Mouse (Mus musculus) neural tube, embryonic 13.5 days (tissue): ENCODE measurements around the gene 4921517D22Rik. TPM values are rescaled to one million over a fixed set of nuclear protein-coding genes. Genes with fewer than 3 reads are reported as not detected.

Experiments
- ATAC-seq: fragments of 200-750 bp; cut with Nextera tagmentation; 2 replicates; pipeline ENCODE4 v1.8.0; 2017; ENCODE audit warnings: low read depth, mild to moderate bottlenecking, moderate TSS enrichment, moderate library complexity
- H3K27ac ChIP-seq: fragments of 300-500 bp; sonication (generic); replicated peaks from 2 replicates; pipeline ENCODE4 v1.5.1; 2015; ENCODE audit warnings: moderate library complexity, mild to moderate bottlenecking, inconsistent platforms
- H3K27me3 ChIP-seq: fragments of 300-500 bp; sonication (generic); 2 replicates; pipeline ENCODE4 v1.6.1; 2015; ENCODE audit warnings: mild to moderate bottlenecking, inconsistent platforms
- H3K36me3 ChIP-seq: fragments of 300-500 bp; sonication (generic); 2 replicates; pipeline ENCODE4 v1.6.1; 2015; ENCODE audit warnings: mild to moderate bottlenecking, inconsistent platforms
- H3K4me1 ChIP-seq: fragments of 300-500 bp; sonication (generic); replicated peaks from 2 replicates; pipeline ENCODE4 v1.6.1; 2015; ENCODE audit warnings: inconsistent platforms
- H3K4me2 ChIP-seq: fragments of 300-500 bp; sonication (generic); 2 replicates; pipeline ENCODE4 v1.6.1; 2015; ENCODE audit warnings: inconsistent platforms, mild to moderate bottlenecking, moderate library complexity
- H3K4me3 ChIP-seq: fragments of 300-500 bp; sonication (generic); 2 replicates; pipeline ENCODE4 v1.5.1; 2015; ENCODE audit warnings: mild to moderate bottlenecking, inconsistent platforms
- H3K9ac ChIP-seq: fragments of 300-500 bp; sonication (generic); 2 replicates; pipeline ENCODE4 v1.6.1; 2015; ENCODE audit warnings: moderate library complexity, mild to moderate bottlenecking, inconsistent platforms
- H3K9me3 ChIP-seq: fragments of 300-500 bp; sonication (generic); 2 replicates; pipeline ENCODE4 v1.6.1; 2016; ENCODE audit warnings: inconsistent platforms
- WGBS: fragments of 180-500 bp; shearing (Covaris S2); methylation state at CpG from one replicate; pipeline ENCODE4 v1.1.7; 2015; 5-methylcytosine and 5-hydroxymethylcytosine counted together
- polyA plus RNA-seq: library from polyadenylated mRNA; unstranded; fragments of >200 nt; fragmentation: Nextera tagmentation; extraction: Ambion mirVana; gene quantifications from 2 replicates; pipeline ENCODE4 v1.2.1, GENCODE M21; 2015

Gene 4921517D22Rik
- polyA plus RNA-seq, 1 experiment from 2014 or later: not detected

- no peaks in the 10 kb centered on the region for H3K27me3 ChIP-seq
- H3K4me3 ChIP-seq: no peak overlapping the region
- no peak overlapping the region for H3K27ac ChIP-seq
- H3K9ac ChIP-seq: no peak overlapping the region
- ATAC-seq: no peak
- peaks cover 18% of the 10 kb centered on the region for H3K36me3 ChIP-seq
- 89% methylated on average over 5 of the region's 5 CpGs for WGBS
- H3K9me3 ChIP-seq: no peaks in the 10 kb centered on the region
- no peak overlapping the region for H3K4me2 ChIP-seq
- peaks cover 41% of the 10 kb centered on the region for H3K4me1 ChIP-seq
Observed at GRCm38 (mm10) chr13:59654465-59654864, 39.4 kb downstream of the 4921517D22Rik start.

- H3K27ac ChIP-seq: peak overlapping the region; percentile 61; the same call in 1 of the 2 replicates
- H3K4me1 ChIP-seq: peaks cover 41% of the 10 kb centered on the region
- H3K9me3 ChIP-seq: no peaks in the 10 kb centered on the region
- ATAC-seq: no peak
- no peak overlapping the region for H3K4me3 ChIP-seq
- H3K36me3 ChIP-seq: peaks cover 21% of the 10 kb centered on the region
- 67% methylated on average over 3 of the region's 3 CpGs for WGBS
- H3K4me2 ChIP-seq: no peak overlapping the region
- H3K9ac ChIP-seq: no peak overlapping the region
- no peaks in the 10 kb centered on the region for H3K27me3 ChIP-seq
Observed at GRCm38 (mm10) chr13:59653136-59653535, 40.8 kb downstream of the 4921517D22Rik start.

GRCm38 (mm10) chr13:59652651-59653050 is 41.3 kb downstream of the 4921517D22Rik start:
- Histone ChIP-seq H3K36me3 (peaks cover 23% of the 10 kb centered on the region), H3K27ac (peak overlapping the region; percentile 61), H3K4me2 (no peak overlapping the region), H3K9me3 (no peaks in the 10 kb centered on the region), H3K9ac (no peak overlapping the region), H3K4me1 (peaks cover 41% of the 10 kb centered on the region), H3K4me3 (no peak overlapping the region), H3K27me3 (no peaks in the 10 kb centered on the region)
- WGBS: 28% methylated on average over 5 of the region's 5 CpGs
- no peak; the same call in 1 of the 2 replicates for ATAC-seq

DNA sequence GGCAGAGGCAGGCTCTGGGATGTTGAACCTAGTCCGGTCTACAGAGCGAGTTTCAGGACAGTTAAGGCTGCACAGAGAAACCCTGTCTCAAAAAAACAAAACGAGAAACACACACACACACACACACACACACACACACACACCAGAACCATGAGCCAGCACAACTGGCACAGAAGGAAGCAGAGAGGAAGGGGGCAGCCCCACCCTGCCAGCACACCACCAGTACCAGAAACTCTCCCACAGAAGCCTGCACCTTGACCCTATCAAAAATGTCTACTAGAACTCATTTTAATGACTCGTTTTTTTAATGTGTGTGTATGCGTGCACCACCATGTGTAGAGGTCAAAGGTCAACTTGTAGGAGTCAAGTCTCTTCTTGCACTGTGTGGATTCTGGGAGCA is 44.1 kb downstream of the 4921517D22Rik start:
- Histone ChIP-seq H3K4me2 (no peak overlapping the region), H3K27me3 (no peaks in the 10 kb centered on the region), H3K9me3 (no peaks in the 10 kb centered on the region), H3K36me3 (peaks cover 48% of the 10 kb centered on the region), H3K4me3 (no peak overlapping the region), H3K9ac (no peak overlapping the region), H3K27ac (no peak overlapping the region), H3K4me1 (peaks cover 28% of the 10 kb centered on the region)
- ATAC-seq: no peak
- 86% methylated on average over 5 of the region's 5 CpGs for WGBS

DNA sequence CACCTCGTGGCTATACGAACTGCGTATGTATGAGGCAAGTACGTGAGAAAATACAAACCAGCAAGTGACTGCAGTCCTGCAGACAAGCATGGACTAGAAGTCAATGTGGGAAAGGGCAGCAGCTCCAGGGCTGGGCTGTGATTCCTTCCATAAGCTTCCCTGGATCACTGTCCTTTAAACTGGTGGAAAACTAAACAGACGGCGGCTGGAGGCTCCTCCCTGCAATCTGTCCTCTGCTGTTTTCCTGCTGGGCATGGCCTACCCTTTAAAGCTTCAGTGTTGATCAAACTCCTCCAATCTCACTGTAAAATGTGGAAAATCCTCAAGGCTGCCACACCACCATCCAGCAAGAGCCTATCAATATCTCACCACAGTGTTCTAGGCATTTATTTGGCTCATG is 45.3 kb downstream of the 4921517D22Rik start:
- Histone ChIP-seq H3K27me3 (no peaks in the 10 kb centered on the region), H3K4me3 (no peak overlapping the region), H3K9ac (no peak overlapping the region), H3K27ac (no peak overlapping the region), H3K4me1 (peaks cover 17% of the 10 kb centered on the region), H3K36me3 (peaks cover 50% of the 10 kb centered on the region), H3K4me2 (no peak overlapping the region), H3K9me3 (no peaks in the 10 kb centered on the region)
- no peak for ATAC-seq
- 89% methylated on average over 6 of the region's 6 CpGs for WGBS

DNA sequence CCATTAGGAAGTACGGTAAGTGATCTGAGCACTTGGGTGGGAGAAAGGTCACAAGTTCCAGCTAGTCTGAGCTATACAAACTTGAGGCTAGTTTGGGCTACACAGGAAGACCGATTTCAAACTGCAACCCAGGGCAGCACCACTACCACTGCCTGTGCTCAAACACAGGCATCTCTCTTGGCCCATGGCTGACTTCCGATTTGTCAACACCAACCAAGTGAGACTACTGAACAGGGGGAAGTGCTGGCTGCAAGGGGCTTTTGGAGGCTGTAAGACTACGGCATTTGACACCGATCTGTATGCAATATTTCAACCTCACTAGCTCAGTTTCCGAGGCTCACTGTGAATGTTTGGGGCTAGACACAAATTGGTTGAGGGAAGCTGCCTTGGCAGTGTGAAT is 46.4 kb downstream of the 4921517D22Rik start:
- Histone ChIP-seq H3K27ac (no peak overlapping the region), H3K4me2 (no peak overlapping the region), H3K4me3 (no peak overlapping the region), H3K4me1 (peaks cover 6% of the 10 kb centered on the region), H3K9me3 (no peaks in the 10 kb centered on the region), H3K36me3 (peaks cover 58% of the 10 kb centered on the region), H3K27me3 (no peaks in the 10 kb centered on the region), H3K9ac (no peak overlapping the region)
- 93% methylated on average over 6 of the region's 6 CpGs for WGBS
- no peak for ATAC-seq

DNA sequence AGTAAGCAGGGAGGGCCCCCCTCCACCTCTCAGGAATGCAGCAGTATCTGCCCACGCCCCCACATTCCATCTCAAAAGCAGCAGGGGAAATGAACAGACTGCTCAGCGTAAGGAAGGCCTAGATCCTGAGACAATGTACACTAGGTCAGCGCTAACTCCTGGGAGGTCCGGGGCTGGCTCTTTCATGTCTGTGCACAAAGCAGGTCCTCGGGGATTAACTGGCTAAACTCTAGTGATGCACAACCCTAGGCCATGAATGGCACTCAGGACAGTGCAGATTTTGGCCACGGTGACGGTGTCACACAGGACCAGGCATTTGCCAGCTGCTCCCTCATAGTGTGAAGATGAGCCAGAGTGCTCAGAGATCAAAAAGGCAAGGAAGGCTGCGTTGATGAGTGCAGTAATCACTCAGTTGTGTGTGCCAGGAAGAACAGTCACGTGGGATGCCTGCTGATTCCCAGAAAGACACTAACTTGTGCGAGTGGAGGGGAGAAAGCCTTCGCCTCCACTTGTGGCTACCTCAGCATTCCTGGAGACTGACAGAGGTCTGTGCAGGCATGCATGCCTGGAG is 47.1 kb downstream of the 4921517D22Rik start:
- no peaks in the 10 kb centered on the region for H3K9me3 ChIP-seq
- 67% methylated on average over 11 of the region's 11 CpGs for WGBS
- no peak for ATAC-seq

GRCm38 (mm10) chr13:59645491-59645890 is 48.4 kb downstream of the 4921517D22Rik start:
- peaks cover 74% of the 10 kb centered on the region for H3K36me3 ChIP-seq

More for the DNA sequence above, 47.1 kb downstream of the 4921517D22Rik start:
- Histone ChIP-seq H3K4me2 (no peak overlapping the region), H3K9ac (no peak overlapping the region), H3K27ac (no peak overlapping the region), H3K4me1 (no peaks in the 10 kb centered on the region), H3K36me3 (peaks cover 63% of the 10 kb centered on the region), H3K4me3 (no peak overlapping the region), H3K27me3 (no peaks in the 10 kb centered on the region)

DNA sequence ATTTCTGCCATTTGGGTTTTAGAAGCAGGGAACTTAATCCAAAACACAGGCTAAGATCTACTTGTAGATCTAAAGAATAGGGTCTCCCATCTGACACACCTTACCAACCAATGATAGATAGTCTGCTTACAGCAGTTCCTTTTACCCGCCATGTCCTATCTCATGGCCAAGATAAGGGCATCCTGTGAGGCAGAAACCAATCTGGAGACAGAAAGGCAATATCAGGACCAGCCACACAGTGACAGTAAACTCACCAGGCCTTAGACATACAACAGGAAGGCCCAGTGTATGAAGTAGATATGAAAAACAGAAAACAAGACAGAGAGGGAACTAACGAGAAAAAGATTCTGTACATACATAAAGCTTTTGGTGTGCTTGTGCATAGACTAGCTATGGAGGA is 51.1 kb downstream of the 4921517D22Rik start:
- no peaks in the 10 kb centered on the region for H3K27me3 ChIP-seq
- no peak overlapping the region for H3K9ac ChIP-seq
- H3K4me1 ChIP-seq: no peaks in the 10 kb centered on the region
- H3K36me3 ChIP-seq: peaks cover 78% of the 10 kb centered on the region
- no peak overlapping the region for H3K27ac ChIP-seq
- no peak overlapping the region for H3K4me3 ChIP-seq
- no peaks in the 10 kb centered on the region for H3K9me3 ChIP-seq
- no peak for ATAC-seq
- no peak overlapping the region for H3K4me2 ChIP-seq
- WGBS: 88% methylated on average over 2 of the region's 2 CpGs

More at GRCm38 (mm10) chr13:59645491-59645890, 48.4 kb downstream of the 4921517D22Rik start:
- H3K9ac ChIP-seq: no peak overlapping the region
- H3K9me3 ChIP-seq: no peaks in the 10 kb centered on the region
- no peak overlapping the region for H3K4me3 ChIP-seq
- H3K4me1 ChIP-seq: no peaks in the 10 kb centered on the region
- H3K27me3 ChIP-seq: no peaks in the 10 kb centered on the region
- no peak overlapping the region for H3K27ac ChIP-seq
- ATAC-seq: no peak
- H3K4me2 ChIP-seq: no peak overlapping the region
- WGBS: 92% methylated on average over 3 of the region's 3 CpGs

DNA sequence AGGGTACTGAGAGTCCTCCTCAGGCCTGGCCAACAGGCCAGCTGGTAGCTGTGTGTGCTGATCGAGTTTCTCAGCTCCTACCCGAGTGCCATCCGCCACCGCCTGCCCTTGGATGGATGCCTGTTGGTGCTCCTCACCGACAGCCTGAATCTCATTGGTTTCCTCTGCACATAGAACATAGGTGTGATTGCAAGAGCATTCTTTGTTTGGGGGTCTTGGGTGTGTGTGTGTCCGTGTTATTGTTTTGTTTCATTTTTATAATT is 53.8 kb downstream of the 4921517D22Rik start:
- whole genome bisulfite sequencing: 89% methylated on average over 6 of the region's 6 CpGs
- no peak for ATAC-seq
- Histone ChIP-seq H3K4me3 (no peak overlapping the region), H3K9ac (no peak overlapping the region), H3K27ac (no peak overlapping the region), H3K4me1 (no peaks in the 10 kb centered on the region), H3K9me3 (no peaks in the 10 kb centered on the region), H3K27me3 (no peaks in the 10 kb centered on the region), H3K4me2 (no peak overlapping the region), H3K36me3 (peaks cover 82% of the 10 kb centered on the region)

GRCm38 (mm10) chr13:59639368-59640177 is 54.3 kb downstream of the 4921517D22Rik start:
- H3K9ac ChIP-seq: no peak overlapping the region
- H3K4me3 ChIP-seq: no peak overlapping the region
- no peak for ATAC-seq
- WGBS: 89% methylated on average over 16 of the region's 16 CpGs
- no peaks in the 10 kb centered on the region for H3K4me1 ChIP-seq
- H3K27ac ChIP-seq: no peak overlapping the region
- peaks cover 82% of the 10 kb centered on the region for H3K36me3 ChIP-seq
- H3K4me2 ChIP-seq: no peak overlapping the region
- H3K27me3 ChIP-seq: no peaks in the 10 kb centered on the region
- H3K9me3 ChIP-seq: no peaks in the 10 kb centered on the region

DNA sequence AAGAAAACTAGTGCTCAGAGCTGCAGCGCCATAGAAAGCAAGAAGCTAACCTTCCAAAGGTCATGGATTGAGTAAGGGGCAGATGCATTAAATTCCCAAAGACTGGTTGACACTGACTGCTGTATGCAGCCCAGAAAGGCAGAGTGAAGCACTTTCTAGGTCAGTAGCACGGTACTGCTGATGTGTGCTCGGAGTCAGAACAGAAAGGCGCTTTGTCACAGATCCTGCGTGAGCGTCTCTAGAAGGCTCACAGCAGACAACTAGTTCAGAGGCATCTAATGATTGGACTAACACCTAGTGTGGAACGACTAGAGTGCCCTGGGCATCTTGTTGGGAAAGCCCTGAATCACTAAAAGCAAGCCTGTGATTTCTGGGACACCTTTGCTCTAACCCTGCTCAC is 56.1 kb downstream of the 4921517D22Rik start:
- WGBS: 93% methylated on average over 7 of the region's 7 CpGs
- Histone ChIP-seq H3K36me3 (peaks cover 95% of the 10 kb centered on the region), H3K9ac (no peak overlapping the region), H3K27me3 (no peaks in the 10 kb centered on the region), H3K4me3 (no peak overlapping the region), H3K9me3 (no peaks in the 10 kb centered on the region), H3K4me2 (no peak overlapping the region), H3K4me1 (no peaks in the 10 kb centered on the region), H3K27ac (0 out of 2 replicates have a peak overlapping the region, but pooled peaks have one; percentile 13)
- no peak for ATAC-seq
